Mouse (Mus musculus): ENCODE measurements around the gene Thbs2. TPM values are rescaled to one million over a fixed set of nuclear protein-coding genes. Genes with fewer than 3 reads are reported as not detected.

Gene Thbs2
- total RNA-seq, 1 experiment: 4.5 TPM

DNA sequence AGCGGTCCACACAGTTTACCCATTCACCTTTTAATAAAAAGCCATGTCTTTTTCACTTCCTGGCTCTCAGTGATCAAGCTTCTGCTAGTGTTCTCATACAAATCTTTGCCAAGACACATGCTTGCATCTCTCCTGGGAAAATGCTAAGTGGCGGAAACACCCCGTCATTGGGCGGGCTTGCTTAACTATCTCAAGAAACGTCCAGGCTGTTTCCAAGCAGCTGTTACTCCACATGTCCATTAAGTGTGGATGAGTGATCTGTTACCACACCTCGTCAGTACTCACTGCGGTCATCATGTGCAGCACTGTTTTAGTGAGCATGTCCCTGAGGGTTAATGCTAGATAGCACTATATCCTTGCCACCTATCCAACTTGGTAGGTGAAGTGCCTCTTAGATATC, 26.2 kb upstream of the Thbs2 start:
- in situ Hi-C loops (cut with MboI; ENCODE audit: low sequenced_read_pairs in 2 of 2, unreplicated experiment in 2 of 2): no loop called here
- Histone ChIP-seq H3K36me3 (ENCODE audit: control insufficient read depth, insufficient read depth, low read length, poor library complexity, severe bottlenecking) (no peaks in the 10 kb centered on the region), H3K9ac (ENCODE audit: insufficient read depth, low read depth, low read length, poor library complexity, severe bottlenecking) (no peak overlapping the region), H3K4me3 (ENCODE audit: insufficient read depth in 1 of 2, low read depth in 1 of 2, low read length in 2 of 2, poor library complexity in 1 of 2, severe bottlenecking in 1 of 2) (no peak overlapping the region), H3K4me1 (ENCODE audit: control insufficient read depth in 2 of 2, insufficient read depth in 2 of 2, low read length in 2 of 2, poor library complexity in 1 of 2) (no peaks in the 10 kb centered on the region), H3K9me3 (ENCODE audit: control insufficient read depth, insufficient read depth, low read depth, low read length) (no peaks in the 10 kb centered on the region), H3K27ac (ENCODE audit: insufficient read depth, low read depth, low read length, poor library complexity, severe bottlenecking) (no peak overlapping the region)
- no peak for DNase-seq (ENCODE audit: low read depth, low spot score)
- TF ChIP-seq CHD2 (IDR thresholded peaks at IDR 0.05; ENCODE audit: low read depth, low read length) (no peak), HCFC1 (IDR thresholded peaks at IDR 0.05; ENCODE audit: borderline replicate concordance, insufficient read depth, low read length) (no peak), ZC3H11A (IDR thresholded peaks at IDR 0.05; ENCODE audit: borderline replicate concordance, low read depth, low read length) (no peak), MAFK (IDR thresholded peaks at IDR 0.05; ENCODE audit: insufficient read depth, low read depth, low read length) (no peak), ZNF384 (IDR thresholded peaks at IDR 0.05; ENCODE audit: low read depth, low read length) (no peak)

DNA sequence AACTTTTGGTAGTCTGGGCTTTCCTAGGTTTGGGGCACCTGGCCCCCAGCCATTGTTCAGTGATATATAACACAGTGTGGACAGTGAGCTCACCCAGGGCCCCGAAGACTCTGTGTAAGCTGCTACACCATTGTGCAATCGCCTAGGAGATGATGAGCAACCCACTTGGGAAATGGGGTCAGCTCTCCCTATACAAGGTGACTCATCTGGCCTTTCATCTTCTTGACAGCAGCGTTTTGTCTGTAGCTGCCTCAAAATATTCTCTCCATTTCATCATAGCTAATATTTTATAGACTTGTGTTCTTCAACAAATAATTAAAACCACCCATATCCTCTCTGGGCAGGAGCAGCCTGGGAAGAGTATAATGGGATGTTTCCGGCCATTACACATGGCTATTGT, 24.8 kb upstream of the Thbs2 start:
- Histone ChIP-seq H3K9me3 (ENCODE audit: control insufficient read depth, insufficient read depth, low read depth, low read length) (no peaks in the 10 kb centered on the region), H3K9ac (ENCODE audit: insufficient read depth, low read depth, low read length, poor library complexity, severe bottlenecking) (no peak overlapping the region), H3K4me1 (ENCODE audit: control insufficient read depth in 2 of 2, insufficient read depth in 2 of 2, low read length in 2 of 2, poor library complexity in 1 of 2) (no peaks in the 10 kb centered on the region), H3K4me3 (ENCODE audit: insufficient read depth in 1 of 2, low read depth in 1 of 2, low read length in 2 of 2, poor library complexity in 1 of 2, severe bottlenecking in 1 of 2) (no peak overlapping the region), H3K36me3 (ENCODE audit: control insufficient read depth, insufficient read depth, low read length, poor library complexity, severe bottlenecking) (no peaks in the 10 kb centered on the region), H3K27ac (ENCODE audit: insufficient read depth, low read depth, low read length, poor library complexity, severe bottlenecking) (no peak overlapping the region)
- in situ Hi-C loops (cut with MboI; ENCODE audit: low sequenced_read_pairs in 2 of 2, unreplicated experiment in 2 of 2): no loop called here
- DNase-seq (ENCODE audit: low read depth, low spot score): no peak
- no peak for TF ChIP-seq ZNF384 (IDR thresholded peaks at IDR 0.05; ENCODE audit: low read depth, low read length)
- TF ChIP-seq MAFK (IDR thresholded peaks at IDR 0.05; ENCODE audit: insufficient read depth, low read depth, low read length): no peak
- no peak for TF ChIP-seq ZC3H11A (IDR thresholded peaks at IDR 0.05; ENCODE audit: borderline replicate concordance, low read depth, low read length)
- TF ChIP-seq CHD2 (IDR thresholded peaks at IDR 0.05; ENCODE audit: low read depth, low read length): no peak
- no peak for TF ChIP-seq HCFC1 (IDR thresholded peaks at IDR 0.05; ENCODE audit: borderline replicate concordance, insufficient read depth, low read length)

DNA sequence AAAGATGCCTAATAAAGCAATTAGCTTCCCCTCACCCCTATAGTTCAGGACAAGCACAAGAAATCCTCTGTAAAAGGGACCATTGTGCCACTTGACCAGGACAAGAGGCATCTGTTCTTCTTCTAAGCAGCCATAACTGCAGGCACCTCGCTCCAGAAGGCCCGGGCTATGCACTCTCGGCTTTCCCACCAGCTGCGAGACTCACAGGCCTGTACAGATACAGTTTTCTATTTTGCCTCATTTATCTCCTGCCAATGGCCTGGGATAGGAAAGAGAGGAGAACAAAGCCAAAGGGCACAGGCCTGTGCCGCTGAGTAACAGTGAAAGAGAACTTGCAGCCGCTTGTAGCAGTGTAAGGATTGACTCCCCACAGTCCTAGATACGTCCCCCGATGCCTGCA, 20.7 kb upstream of the Thbs2 start:
- Histone ChIP-seq H3K4me3 (ENCODE audit: insufficient read depth in 1 of 2, low read depth in 1 of 2, low read length in 2 of 2, poor library complexity in 1 of 2, severe bottlenecking in 1 of 2) (no peak overlapping the region), H3K9ac (ENCODE audit: insufficient read depth, low read depth, low read length, poor library complexity, severe bottlenecking) (no peak overlapping the region), H3K4me1 (ENCODE audit: control insufficient read depth in 2 of 2, insufficient read depth in 2 of 2, low read length in 2 of 2, poor library complexity in 1 of 2) (no peaks in the 10 kb centered on the region), H3K36me3 (ENCODE audit: control insufficient read depth, insufficient read depth, low read length, poor library complexity, severe bottlenecking) (no peaks in the 10 kb centered on the region), H3K27ac (ENCODE audit: insufficient read depth, low read depth, low read length, poor library complexity, severe bottlenecking) (no peak overlapping the region), H3K9me3 (ENCODE audit: control insufficient read depth, insufficient read depth, low read depth, low read length) (no peaks in the 10 kb centered on the region)
- no peak for TF ChIP-seq ZNF384 (IDR thresholded peaks at IDR 0.05; ENCODE audit: low read depth, low read length)
- TF ChIP-seq HCFC1 (IDR thresholded peaks at IDR 0.05; ENCODE audit: borderline replicate concordance, insufficient read depth, low read length): no peak
- TF ChIP-seq ZC3H11A (IDR thresholded peaks at IDR 0.05; ENCODE audit: borderline replicate concordance, low read depth, low read length): no peak
- no peak for TF ChIP-seq CHD2 (IDR thresholded peaks at IDR 0.05; ENCODE audit: low read depth, low read length)
- no peak for TF ChIP-seq MAFK (IDR thresholded peaks at IDR 0.05; ENCODE audit: insufficient read depth, low read depth, low read length)
- DNase-seq (ENCODE audit: low read depth, low spot score): no peak
- in situ Hi-C loops (cut with MboI; ENCODE audit: low sequenced_read_pairs in 2 of 2, unreplicated experiment in 2 of 2): no loop called here

DNA sequence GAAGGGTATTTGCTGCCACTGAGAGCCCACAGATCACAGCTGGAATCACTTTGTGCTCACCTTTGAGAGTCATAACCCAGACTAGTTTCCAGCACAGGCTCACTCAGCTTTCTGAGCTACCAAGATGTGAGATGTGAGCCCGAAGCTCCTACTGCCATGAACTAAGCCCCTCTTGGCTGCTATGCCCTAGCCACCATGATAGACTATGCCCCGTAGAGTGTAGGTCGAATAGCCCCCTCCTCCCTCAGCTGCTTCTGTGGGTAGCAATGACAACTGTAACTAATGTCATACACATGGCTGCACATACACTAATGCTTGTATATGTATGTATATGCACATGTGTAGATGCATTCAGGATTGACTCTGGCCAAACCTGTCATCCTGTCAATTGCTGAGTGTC, 20.3 kb upstream of the Thbs2 start:
- TF ChIP-seq ZNF384 (IDR thresholded peaks at IDR 0.05; ENCODE audit: low read depth, low read length) (no peak), ZC3H11A (IDR thresholded peaks at IDR 0.05; ENCODE audit: borderline replicate concordance, low read depth, low read length) (no peak), MAFK (IDR thresholded peaks at IDR 0.05; ENCODE audit: insufficient read depth, low read depth, low read length) (no peak), CHD2 (IDR thresholded peaks at IDR 0.05; ENCODE audit: low read depth, low read length) (no peak), HCFC1 (IDR thresholded peaks at IDR 0.05; ENCODE audit: borderline replicate concordance, insufficient read depth, low read length) (no peak)

DNA sequence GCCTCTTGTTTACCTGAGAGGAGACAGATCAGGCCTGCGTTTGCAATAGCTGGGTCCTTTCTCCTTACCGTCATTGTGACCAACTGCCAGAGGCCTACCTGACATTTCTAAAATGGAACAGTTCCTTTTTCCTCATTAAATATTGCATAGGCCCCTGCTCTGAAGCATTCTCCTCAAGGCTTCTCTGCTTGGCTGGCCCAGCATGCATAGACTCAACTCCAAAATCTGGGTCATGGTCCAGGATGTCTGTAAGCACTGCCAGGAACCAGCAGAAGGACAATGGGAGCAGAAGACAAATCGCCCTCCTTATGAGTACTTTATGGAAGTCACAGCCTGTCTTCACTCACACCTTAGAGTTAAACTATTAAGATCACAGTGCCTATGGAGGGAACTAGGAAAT, 17.7 kb upstream of the Thbs2 start:
- Histone ChIP-seq H3K4me1 (ENCODE audit: control insufficient read depth in 2 of 2, insufficient read depth in 2 of 2, low read length in 2 of 2, poor library complexity in 1 of 2) (no peaks in the 10 kb centered on the region), H3K27ac (ENCODE audit: insufficient read depth, low read depth, low read length, poor library complexity, severe bottlenecking) (no peak overlapping the region), H3K4me3 (ENCODE audit: insufficient read depth in 1 of 2, low read depth in 1 of 2, low read length in 2 of 2, poor library complexity in 1 of 2, severe bottlenecking in 1 of 2) (no peak overlapping the region), H3K36me3 (ENCODE audit: control insufficient read depth, insufficient read depth, low read length, poor library complexity, severe bottlenecking) (no peaks in the 10 kb centered on the region), H3K9ac (ENCODE audit: insufficient read depth, low read depth, low read length, poor library complexity, severe bottlenecking) (no peak overlapping the region), H3K9me3 (ENCODE audit: control insufficient read depth, insufficient read depth, low read depth, low read length) (no peaks in the 10 kb centered on the region)
- TF ChIP-seq HCFC1 (IDR thresholded peaks at IDR 0.05; ENCODE audit: borderline replicate concordance, insufficient read depth, low read length) (no peak), MAFK (IDR thresholded peaks at IDR 0.05; ENCODE audit: insufficient read depth, low read depth, low read length) (no peak), CHD2 (IDR thresholded peaks at IDR 0.05; ENCODE audit: low read depth, low read length) (no peak), ZNF384 (IDR thresholded peaks at IDR 0.05; ENCODE audit: low read depth, low read length) (no peak), ZC3H11A (IDR thresholded peaks at IDR 0.05; ENCODE audit: borderline replicate concordance, low read depth, low read length) (no peak)
- no peak for DNase-seq (ENCODE audit: low read depth, low spot score)
- in situ Hi-C loops (cut with MboI; ENCODE audit: low sequenced_read_pairs in 2 of 2, unreplicated experiment in 2 of 2): no loop called here

More for the DNA sequence above, 20.3 kb upstream of the Thbs2 start:
- Histone ChIP-seq H3K4me3 (ENCODE audit: insufficient read depth in 1 of 2, low read depth in 1 of 2, low read length in 2 of 2, poor library complexity in 1 of 2, severe bottlenecking in 1 of 2) (no peak overlapping the region), H3K4me1 (ENCODE audit: control insufficient read depth in 2 of 2, insufficient read depth in 2 of 2, low read length in 2 of 2, poor library complexity in 1 of 2) (no peaks in the 10 kb centered on the region), H3K36me3 (ENCODE audit: control insufficient read depth, insufficient read depth, low read length, poor library complexity, severe bottlenecking) (no peaks in the 10 kb centered on the region), H3K9ac (ENCODE audit: insufficient read depth, low read depth, low read length, poor library complexity, severe bottlenecking) (no peak overlapping the region), H3K9me3 (ENCODE audit: control insufficient read depth, insufficient read depth, low read depth, low read length) (no peaks in the 10 kb centered on the region), H3K27ac (ENCODE audit: insufficient read depth, low read depth, low read length, poor library complexity, severe bottlenecking) (no peak overlapping the region)
- in situ Hi-C loops (cut with MboI; ENCODE audit: low sequenced_read_pairs in 2 of 2, unreplicated experiment in 2 of 2): no loop called here
- no peak for DNase-seq (ENCODE audit: low read depth, low spot score)
